Comparison of ENCODE assay signal across 23 mouse cellular contexts in genomic region chr8:86917689-86918088, GRCm38 (mm10). TPM values are rescaled to one million over a fixed set of nuclear protein-coding genes. Genes with fewer than 3 reads are reported as not detected.
DNase-seq lines count a peak whose midpoint lies in the region; ATAC-seq and TF ChIP-seq lines count a peak whose summit lies in the region.
"Had no signal": no experiment of that assay in that cellular context is flagged by ENCODE, and none has a peak within 500 bp of the region (broad histone marks: within the 10 kb centered on the region; RNA-seq: fewer than 3 reads in every experiment).

No protein-coding gene starts in this region.

- H3K27ac ChIP-seq in intestine, embryonic 15.5 days: no peak overlapping the region
- no peak overlapping the region for H3K27ac ChIP-seq in intestine, postnatal 0 days (ENCODE audit: low read depth, low read length)
- H3K27ac ChIP-seq in midbrain, embryonic 10.5 days (replicated peaks): no peak overlapping the region
- H3K27ac ChIP-seq: embryonic facial prominence, embryonic 10.5 days; embryonic facial prominence, embryonic 12.5 days had no signal

- no peak for TF ChIP-seq CTCF in intestine, postnatal 0 days (IDR thresholded peaks at IDR 0.05; ENCODE audit: low read depth)

- H3K4me3 ChIP-seq in intestine, embryonic 15.5 days (replicated peaks): no peak overlapping the region
- H3K4me3 ChIP-seq in intestine, postnatal 0 days (ENCODE audit: low read depth, low read length): no peak overlapping the region
- H3K4me3 ChIP-seq in midbrain, embryonic 10.5 days: no peak overlapping the region
- H3K4me3 ChIP-seq: embryonic facial prominence, embryonic 10.5 days; embryonic facial prominence, embryonic 12.5 days had no signal

- WGBS in intestine, embryonic 15.5 days: 87% methylated on average over 2 of the region's 2 CpGs
- 84% methylated on average over 2 of the region's 2 CpGs for WGBS in intestine, postnatal 0 days
- 84% methylated on average over 2 of the region's 2 CpGs for WGBS in midbrain, embryonic 10.5 days

- peaks cover 11% of the 10 kb centered on the region for H3K4me1 ChIP-seq in intestine, embryonic 15.5 days (replicated peaks)
- peaks cover 11% of the 10 kb centered on the region; the same call in 1 of the 2 replicates for H3K4me1 ChIP-seq in intestine, postnatal 0 days (replicated peaks; ENCODE audit: control insufficient read depth, insufficient read depth, low read length)
- H3K4me1 ChIP-seq in midbrain, embryonic 10.5 days: peaks cover 7% of the 10 kb centered on the region

- intact Hi-C loops in heart, postnatal 10 days (cut with DNase I): no loop called here

- DNase-seq in heart, adult 11 months: peak; percentile 68
- DNase-seq in heart, postnatal 10 days: no peak
- DNase-seq in midbrain, embryonic 10.5 days (ENCODE audit: low spot score): no peak
- DNase-seq: adrenal gland, adult 8-10 months; adrenal gland, postnatal 14 days; adrenal gland, postnatal 36 days; B cell, adult 2 months; cerebellum, adult 11-12 months; cerebellum, adult 2 months; cerebellum, adult 9-10 months; cerebellum, postnatal 10 days; cerebellum, postnatal 25 days had no signal

- H3K9me3 ChIP-seq in intestine, embryonic 15.5 days: no peaks in the 10 kb centered on the region
- no peaks in the 10 kb centered on the region for H3K9me3 ChIP-seq in intestine, postnatal 0 days (ENCODE audit: control insufficient read depth)
- H3K9me3 ChIP-seq in midbrain, embryonic 10.5 days (replicated peaks): no peaks in the 10 kb centered on the region
- H3K9me3 ChIP-seq: embryonic facial prominence, embryonic 10.5 days; embryonic facial prominence, embryonic 12.5 days; G1E had no signal

- peak; percentile 34; the same call in 1 of the 2 replicates for ATAC-seq in intestine, embryonic 15.5 days
- ATAC-seq in intestine, postnatal 0 days: peak; percentile 70
- ATAC-seq: activated CD4-positive, CD25-positive, alpha-beta regulatory T cell, adult 4 months; CD4-positive, CD25-positive, alpha-beta regulatory T cell, adult 4 months; forebrain, embryonic 14.5 days; forebrain, embryonic 16.5 days; Patski had no signal

- no peak overlapping the region for H3K4me2 ChIP-seq in intestine, embryonic 15.5 days (replicated peaks)
- no peak overlapping the region for H3K4me2 ChIP-seq in intestine, postnatal 0 days (replicated peaks; ENCODE audit: low read depth)
- H3K4me2 ChIP-seq: embryonic facial prominence, embryonic 12.5 days had no signal

- no peak overlapping the region for H3K9ac ChIP-seq in intestine, embryonic 15.5 days
- H3K9ac ChIP-seq in intestine, postnatal 0 days (ENCODE audit: low read depth, low read length): no peak overlapping the region
- H3K9ac ChIP-seq: embryonic facial prominence, embryonic 12.5 days had no signal

- H3K36me3 ChIP-seq in intestine, embryonic 15.5 days: no peaks in the 10 kb centered on the region
- H3K36me3 ChIP-seq in intestine, postnatal 0 days (ENCODE audit: control insufficient read depth, insufficient read depth): no peaks in the 10 kb centered on the region
- no peaks in the 10 kb centered on the region for H3K36me3 ChIP-seq in midbrain, embryonic 10.5 days
- H3K36me3 ChIP-seq: embryonic facial prominence, embryonic 10.5 days; embryonic facial prominence, embryonic 12.5 days; G1E had no signal

- 0 out of 2 replicates have a peak, but pooled peaks cover 2% of the 10 kb centered on the region for H3K27me3 ChIP-seq in intestine, embryonic 15.5 days (replicated peaks)
- no peaks in the 10 kb centered on the region for H3K27me3 ChIP-seq in intestine, postnatal 0 days (replicated peaks; ENCODE audit: control insufficient read depth, insufficient read depth, low read length)
- H3K27me3 ChIP-seq in midbrain, embryonic 10.5 days (ENCODE audit: low read depth, poor library complexity, severe bottlenecking): no peaks in the 10 kb centered on the region
- H3K27me3 ChIP-seq: CH12.LX; embryonic facial prominence, embryonic 12.5 days had no signal

RNA-seq across cellular contexts. Expression of gene N4bp1, which starts 32.6 kb away (rescaled TPM):
- 10 to 100 TPM; 19.6 to 24.6 TPM for total RNA-seq in heart, postnatal 10 days (2021)
- polyA plus RNA-seq in intestine, embryonic 15.5 days (2015; fragmentation: Nextera tagmentation; extraction: Ambion mirVana): 8.1 and 8.5 TPM in 2 replicates
- polyA plus RNA-seq in intestine, postnatal 0 days (2015; fragmentation: Nextera tagmentation; extraction: Ambion mirVana): 5.4 and 6.2 TPM in 2 replicates
- 9.2 and 9.7 TPM in 2 replicates for polyA plus RNA-seq in midbrain, embryonic 10.5 days (2016; fragmentation: Nextera tagmentation; extraction: Ambion mirVana)
